Mouse (Mus musculus) neural tube, embryonic 13.5 days (tissue): ENCODE results near the gene Xpo4. TPM values are rescaled to one million over a fixed set of nuclear protein-coding genes. Genes with fewer than 3 reads are reported as not detected.
A peak's percentile ranks its signal among the peaks of the same experiment; 100 is the strongest.
"Not testable (repeated sequence)": the region's sequence is repeated elsewhere in the genome, so short reads cannot be mapped to it uniquely, and the experiment has no call there.

Experiments used
- ATAC-seq: fragments of 200-750 bp; cut with Nextera tagmentation; 2 replicates; pipeline ENCODE4 v1.8.0; 2017; ENCODE audit warnings: low read depth, mild to moderate bottlenecking, moderate TSS enrichment, moderate library complexity
- H3K27ac ChIP-seq: fragments of 300-500 bp; sonication (generic); replicated peaks from 2 replicates; pipeline ENCODE4 v1.5.1; 2015; ENCODE audit warnings: moderate library complexity, mild to moderate bottlenecking, inconsistent platforms
- H3K27me3 ChIP-seq: fragments of 300-500 bp; sonication (generic); 2 replicates; pipeline ENCODE4 v1.6.1; 2015; ENCODE audit warnings: mild to moderate bottlenecking, inconsistent platforms
- H3K36me3 ChIP-seq: fragments of 300-500 bp; sonication (generic); 2 replicates; pipeline ENCODE4 v1.6.1; 2015; ENCODE audit warnings: mild to moderate bottlenecking, inconsistent platforms
- H3K4me1 ChIP-seq: fragments of 300-500 bp; sonication (generic); replicated peaks from 2 replicates; pipeline ENCODE4 v1.6.1; 2015; ENCODE audit warnings: inconsistent platforms
- H3K4me2 ChIP-seq: fragments of 300-500 bp; sonication (generic); 2 replicates; pipeline ENCODE4 v1.6.1; 2015; ENCODE audit warnings: inconsistent platforms, mild to moderate bottlenecking, moderate library complexity
- H3K4me3 ChIP-seq: fragments of 300-500 bp; sonication (generic); 2 replicates; pipeline ENCODE4 v1.5.1; 2015; ENCODE audit warnings: mild to moderate bottlenecking, inconsistent platforms
- H3K9ac ChIP-seq: fragments of 300-500 bp; sonication (generic); 2 replicates; pipeline ENCODE4 v1.6.1; 2015; ENCODE audit warnings: moderate library complexity, mild to moderate bottlenecking, inconsistent platforms
- H3K9me3 ChIP-seq: fragments of 300-500 bp; sonication (generic); 2 replicates; pipeline ENCODE4 v1.6.1; 2016; ENCODE audit warnings: inconsistent platforms
- WGBS: fragments of 180-500 bp; shearing (Covaris S2); methylation state at CpG from one replicate; pipeline ENCODE4 v1.1.7; 2015; 5-methylcytosine and 5-hydroxymethylcytosine counted together
- polyA plus RNA-seq: library from polyadenylated mRNA; unstranded; fragments of >200 nt; fragmentation: Nextera tagmentation; extraction: Ambion mirVana; gene quantifications from 2 replicates; pipeline ENCODE4 v1.2.1, GENCODE M21; 2015

Gene Xpo4
- polyA plus RNA-seq, 1 experiment from 2014 or later = 12.0 TPM

GRCm38 (mm10) chr14:57675481-57675880, 10.3 kb upstream of the Xpo4 start:
- ATAC-seq = no peak
- Histone ChIP-seq H3K27me3 (no peaks in the 10 kb centered on the region), H3K9me3 (no peaks in the 10 kb centered on the region), H3K27ac (no peak overlapping the region), H3K9ac (no peak overlapping the region), H3K4me1 (no peaks in the 10 kb centered on the region), H3K4me2 (no peak overlapping the region), H3K36me3 (no peaks in the 10 kb centered on the region), H3K4me3 (no peak overlapping the region)
- 57% methylated on average over 2 of the region's 2 CpGs for WGBS

GRCm38 (mm10) chr14:57665628-57665950, 359 bp upstream of the Xpo4 start:
- WGBS = 16% methylated on average over 10 of the region's 10 CpGs

GRCm38 (mm10) chr14:57664311-57664821, 864 bp downstream of the Xpo4 start:
- Histone ChIP-seq H3K27ac (peak overlapping the region; percentile 97), H3K27me3 (no peaks in the 10 kb centered on the region), H3K4me2 (peak overlapping the region; percentile 90), H3K4me3 (peak overlapping the region; percentile 78), H3K9ac (peak overlapping the region; percentile 83), H3K9me3 (no peaks in the 10 kb centered on the region), H3K36me3 (no peaks in the 10 kb centered on the region), H3K4me1 (peaks cover 28% of the 10 kb centered on the region)
- WGBS = under 1% methylated on average over 19 of the region's 19 CpGs
- peak; percentile 55 for ATAC-seq

More at GRCm38 (mm10) chr14:57665628-57665950, 359 bp upstream of the Xpo4 start:
- H3K27ac ChIP-seq = peak overlapping the region; percentile 97
- H3K27me3 ChIP-seq = no peaks in the 10 kb centered on the region
- peak overlapping the region; percentile 83 for H3K9ac ChIP-seq
- peak overlapping the region; percentile 90 for H3K4me2 ChIP-seq
- peak overlapping the region; percentile 78 for H3K4me3 ChIP-seq
- ATAC-seq = no peak; the same call in 1 of the 2 replicates
- H3K9me3 ChIP-seq = no peaks in the 10 kb centered on the region
- peaks cover 28% of the 10 kb centered on the region for H3K4me1 ChIP-seq
- no peaks in the 10 kb centered on the region for H3K36me3 ChIP-seq

- Histone ChIP-seq H3K4me3 (peak overlapping the region; percentile 78), H3K9ac (0 out of 2 replicates have a peak overlapping the region, but pooled peaks have one; percentile 83)
- 44% methylated on average over 1 of the region's 1 CpGs for WGBS
Observed at GRCm38 (mm10) chr14:57663630-57664029, 1.6 kb downstream of the Xpo4 start.

GRCm38 (mm10) chr14:57658301-57658700, 6.9 kb downstream of the Xpo4 start:
- Histone ChIP-seq H3K27ac (no peak overlapping the region), H3K36me3 (no peaks in the 10 kb centered on the region), H3K4me2 (no peak overlapping the region), H3K4me3 (no peak overlapping the region), H3K27me3 (no peaks in the 10 kb centered on the region), H3K9me3 (no peaks in the 10 kb centered on the region), H3K9ac (no peak overlapping the region), H3K4me1 (peaks cover 4% of the 10 kb centered on the region; the same call in 1 of the 2 replicates)
- no peak for ATAC-seq
- WGBS = 95% methylated on average over 4 of the region's 4 CpGs

More at GRCm38 (mm10) chr14:57663630-57664029, 1.6 kb downstream of the Xpo4 start:
- Histone ChIP-seq H3K27me3 (no peaks in the 10 kb centered on the region), H3K4me2 (peak overlapping the region; percentile 90), H3K4me1 (peaks cover 28% of the 10 kb centered on the region), H3K36me3 (no peaks in the 10 kb centered on the region), H3K9me3 (no peaks in the 10 kb centered on the region), H3K27ac (no peak overlapping the region)
- no peak for ATAC-seq

GRCm38 (mm10) chr14:57657500-57657899, 7.7 kb downstream of the Xpo4 start:
- Histone ChIP-seq H3K9ac (no peak overlapping the region), H3K4me2 (no peak overlapping the region), H3K36me3 (no peaks in the 10 kb centered on the region), H3K27ac (no peak overlapping the region), H3K4me3 (no peak overlapping the region), H3K9me3 (no peaks in the 10 kb centered on the region), H3K4me1 (no peaks in the 10 kb centered on the region), H3K27me3 (no peaks in the 10 kb centered on the region)
- no peak for ATAC-seq
- WGBS = 100% methylated on average over 2 of the region's 2 CpGs

- H3K9ac ChIP-seq, H3K27ac ChIP-seq, H3K9me3 ChIP-seq, H3K4me3 ChIP-seq, H3K4me2 ChIP-seq, H3K27me3 ChIP-seq, H3K4me1 ChIP-seq, ATAC-seq, H3K36me3 ChIP-seq: not testable (repeated sequence)
- 95% methylated on average over 3 of the region's 3 CpGs for WGBS
Observed at GRCm38 (mm10) chr14:57656519-57656918, 8.7 kb downstream of the Xpo4 start.

- no peak overlapping the region for H3K4me3 ChIP-seq
- H3K9me3 ChIP-seq = no peaks in the 10 kb centered on the region
- no peak overlapping the region for H3K9ac ChIP-seq
- no peaks in the 10 kb centered on the region for H3K4me1 ChIP-seq
- no peak overlapping the region for H3K27ac ChIP-seq
- ATAC-seq = no peak
- H3K36me3 ChIP-seq = no peaks in the 10 kb centered on the region
- H3K27me3 ChIP-seq = no peaks in the 10 kb centered on the region
- no peak overlapping the region for H3K4me2 ChIP-seq
Observed at GRCm38 (mm10) chr14:57649501-57649900, 15.7 kb downstream of the Xpo4 start.

GRCm38 (mm10) chr14:57646155-57646554, 19.1 kb downstream of the Xpo4 start:
- ATAC-seq = no peak
- Histone ChIP-seq H3K36me3 (no peaks in the 10 kb centered on the region; the same call in 1 of the 2 replicates), H3K9me3 (no peaks in the 10 kb centered on the region), H3K4me1 (no peaks in the 10 kb centered on the region), H3K4me2 (no peak overlapping the region), H3K4me3 (no peak overlapping the region), H3K27ac (no peak overlapping the region), H3K9ac (no peak overlapping the region), H3K27me3 (no peaks in the 10 kb centered on the region)
- WGBS = 97% methylated on average over 4 of the region's 4 CpGs

- no peak overlapping the region for H3K9ac ChIP-seq
- no peak overlapping the region for H3K4me2 ChIP-seq
- H3K4me1 ChIP-seq = peaks cover 2% of the 10 kb centered on the region; the same call in 1 of the 2 replicates
- no peaks in the 10 kb centered on the region for H3K9me3 ChIP-seq
- ATAC-seq = no peak
- H3K27me3 ChIP-seq = no peaks in the 10 kb centered on the region
- 94% methylated on average over 3 of the region's 3 CpGs for WGBS
- no peak overlapping the region for H3K27ac ChIP-seq
- H3K36me3 ChIP-seq = no peaks in the 10 kb centered on the region; the same call in 1 of the 2 replicates
- H3K4me3 ChIP-seq = no peak overlapping the region
Observed at GRCm38 (mm10) chr14:57639153-57639552, 26.1 kb downstream of the Xpo4 start.

GRCm38 (mm10) chr14:57634141-57634540, 31.1 kb downstream of the Xpo4 start:
- 13% methylated on average over 5 of the region's 5 CpGs for WGBS
- H3K4me2 ChIP-seq = no peak overlapping the region
- no peak overlapping the region for H3K4me3 ChIP-seq
- no peak overlapping the region for H3K9ac ChIP-seq
- ATAC-seq = no peak
- no peaks in the 10 kb centered on the region for H3K9me3 ChIP-seq
- H3K4me1 ChIP-seq = peaks cover 8% of the 10 kb centered on the region; the same call in 1 of the 2 replicates
- H3K36me3 ChIP-seq = peaks cover 2% of the 10 kb centered on the region; the same call in 1 of the 2 replicates
- no peak overlapping the region for H3K27ac ChIP-seq
- H3K27me3 ChIP-seq = no peaks in the 10 kb centered on the region

GRCm38 (mm10) chr14:57629595-57629994, 35.6 kb downstream of the Xpo4 start:
- Histone ChIP-seq H3K36me3 (peaks cover 36% of the 10 kb centered on the region), H3K9me3 (no peaks in the 10 kb centered on the region), H3K4me2 (no peak overlapping the region), H3K4me3 (no peak overlapping the region), H3K27me3 (no peaks in the 10 kb centered on the region), H3K9ac (no peak overlapping the region), H3K4me1 (peaks cover 8% of the 10 kb centered on the region; the same call in 1 of the 2 replicates), H3K27ac (no peak overlapping the region)
- no peak for ATAC-seq
- 62% methylated on average over 4 of the region's 4 CpGs for WGBS

- WGBS = 88% methylated on average over 3 of the region's 3 CpGs
- H3K36me3 ChIP-seq = peaks cover 38% of the 10 kb centered on the region
- H3K27me3 ChIP-seq = no peaks in the 10 kb centered on the region
- no peaks in the 10 kb centered on the region for H3K9me3 ChIP-seq
- H3K4me1 ChIP-seq = peaks cover 4% of the 10 kb centered on the region
- no peak overlapping the region for H3K9ac ChIP-seq
- no peak overlapping the region for H3K27ac ChIP-seq
- H3K4me2 ChIP-seq = no peak overlapping the region
- no peak for ATAC-seq
- no peak overlapping the region for H3K4me3 ChIP-seq
Observed at GRCm38 (mm10) chr14:57622934-57623333, 42.3 kb downstream of the Xpo4 start.
